Mouse (Mus musculus): Measurements from ENCODE around the gene Nme8. TPM values are rescaled to one million over a fixed set of nuclear protein-coding genes. Genes with fewer than 3 reads are reported as not detected.
A peak's percentile ranks its signal among the peaks of the same experiment; 100 is the strongest.

Nme8 gene
- polyA plus RNA-seq (2012; rRNA removed): 0.07 and 0.18 TPM in 2 replicates

- DNase-seq (ENCODE audit: low read depth): no peak
Observed at GRCm38 (mm10) chr13:19697790-19698189, at the start of gene Nme8. TSS of gene Nme8 (minus strand) at chr13:19697794.

GRCm38 (mm10) chr13:19745741-19746140 lies 48.1 kb upstream of the Nme8 start:
- DNase-seq (ENCODE audit: low read depth): no peak

GRCm38 (mm10) chr13:19744536-19744935 lies 46.9 kb upstream of the Nme8 start:
- peak; percentile 40 for DNase-seq (ENCODE audit: low read depth)

- no peak for DNase-seq (ENCODE audit: low read depth)
Observed at GRCm38 (mm10) chr13:19734597-19734996, 37.0 kb upstream of the Nme8 start.

- DNase-seq (ENCODE audit: low read depth): no peak
Observed at GRCm38 (mm10) chr13:19730826-19731225, 33.2 kb upstream of the Nme8 start.

GRCm38 (mm10) chr13:19718954-19719353 lies 21.4 kb upstream of the Nme8 start:
- DNase-seq (ENCODE audit: low read depth): no peak

- no peak for DNase-seq (ENCODE audit: low read depth)
Observed at GRCm38 (mm10) chr13:19717201-19717600, 19.6 kb upstream of the Nme8 start.

- no peak for DNase-seq (ENCODE audit: low read depth)
Observed at GRCm38 (mm10) chr13:19703806-19704205, 6.2 kb upstream of the Nme8 start.

GRCm38 (mm10) chr13:19701443-19702078 lies 4.0 kb upstream of the Nme8 start:
- DNase-seq (ENCODE audit: low read depth): no peak

- no peak for DNase-seq (ENCODE audit: low read depth)
Observed at GRCm38 (mm10) chr13:19700733-19701442, 3.3 kb upstream of the Nme8 start.

- DNase-seq (ENCODE audit: low read depth): no peak
Observed at GRCm38 (mm10) chr13:19698524-19699173, 1.1 kb upstream of the Nme8 start.

- DNase-seq (ENCODE audit: low read depth): no peak
Observed at GRCm38 (mm10) chr13:19690417-19690816, 7.2 kb downstream of the Nme8 start.

GRCm38 (mm10) chr13:19689971-19690370 lies 7.6 kb downstream of the Nme8 start:
- no peak for DNase-seq (ENCODE audit: low read depth)

- DNase-seq (ENCODE audit: low read depth): no peak
Observed at GRCm38 (mm10) chr13:19684007-19684406, 13.6 kb downstream of the Nme8 start.

- DNase-seq (ENCODE audit: low read depth): no peak
Observed at GRCm38 (mm10) chr13:19682879-19683640, 14.5 kb downstream of the Nme8 start.

- DNase-seq (ENCODE audit: low read depth): no peak
Observed at GRCm38 (mm10) chr13:19674601-19675000, 23.0 kb downstream of the Nme8 start.

GRCm38 (mm10) chr13:19674025-19674424 lies 23.6 kb downstream of the Nme8 start:
- DNase-seq (ENCODE audit: low read depth): no peak

- DNase-seq (ENCODE audit: low read depth): no peak
Observed at GRCm38 (mm10) chr13:19668355-19669140, 29.0 kb downstream of the Nme8 start.

- no peak for DNase-seq (ENCODE audit: low read depth)
Observed at GRCm38 (mm10) chr13:19652405-19652804, 45.2 kb downstream of the Nme8 start.

- DNase-seq (ENCODE audit: low read depth): no peak
Observed at GRCm38 (mm10) chr13:19649824-19650223, 47.8 kb downstream of the Nme8 start.

- DNase-seq (ENCODE audit: low read depth): no peak
Observed at GRCm38 (mm10) chr13:19644225-19644624, 53.4 kb downstream of the Nme8 start.

All from gonadal fat pad, adult 2 months (tissue).